Mouse (Mus musculus): ENCODE results near the gene Spag8. TPM values are rescaled to one million over a fixed set of nuclear protein-coding genes. Genes with fewer than 3 reads are reported as not detected.
A peak's percentile ranks its signal among the peaks of the same experiment; 100 is the strongest.

The Spag8 gene
- polyA plus RNA-seq, 1 experiment from 2014 or later: 1.1 TPM

DNA sequence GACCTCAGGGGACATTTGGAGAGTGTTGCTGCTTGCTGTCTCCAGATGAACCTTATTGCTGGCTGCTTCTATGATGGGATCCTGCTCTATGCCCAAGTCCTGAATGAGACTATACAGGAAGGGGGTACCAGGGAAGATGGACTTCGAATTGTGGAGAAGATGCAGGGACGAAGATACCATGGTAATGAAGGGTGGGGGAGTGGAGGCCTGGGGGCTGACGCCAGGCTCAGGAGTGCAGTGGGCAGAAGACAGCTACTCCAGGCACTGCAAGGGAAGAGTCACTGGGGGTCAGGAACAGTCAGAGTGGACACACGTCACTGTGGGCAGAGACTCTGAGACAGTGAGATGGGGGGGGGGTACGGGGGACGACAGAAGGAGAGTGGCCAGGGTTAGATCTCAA, 12.9 kb downstream of the Spag8 start:
- H3K4me2 ChIP-seq: no peak overlapping the region
- H3K36me3 ChIP-seq: peaks cover 41% of the 10 kb centered on the region
- ATAC-seq (ENCODE audit: insufficient number of reproducible peaks, insufficient read depth, low FRiP score, low TSS enrichment, low read depth): peak; percentile 22; the same call in 1 of the 2 replicates
- no peak overlapping the region for H3K27ac ChIP-seq
- peaks cover 12% of the 10 kb centered on the region for H3K4me1 ChIP-seq
- no peak overlapping the region for H3K9ac ChIP-seq
- H3K9me3 ChIP-seq: no peaks in the 10 kb centered on the region
- no peak overlapping the region for H3K4me3 ChIP-seq
- H3K27me3 ChIP-seq: no peaks in the 10 kb centered on the region
- WGBS: 81% methylated on average over 6 of the region's 6 CpGs

DNA sequence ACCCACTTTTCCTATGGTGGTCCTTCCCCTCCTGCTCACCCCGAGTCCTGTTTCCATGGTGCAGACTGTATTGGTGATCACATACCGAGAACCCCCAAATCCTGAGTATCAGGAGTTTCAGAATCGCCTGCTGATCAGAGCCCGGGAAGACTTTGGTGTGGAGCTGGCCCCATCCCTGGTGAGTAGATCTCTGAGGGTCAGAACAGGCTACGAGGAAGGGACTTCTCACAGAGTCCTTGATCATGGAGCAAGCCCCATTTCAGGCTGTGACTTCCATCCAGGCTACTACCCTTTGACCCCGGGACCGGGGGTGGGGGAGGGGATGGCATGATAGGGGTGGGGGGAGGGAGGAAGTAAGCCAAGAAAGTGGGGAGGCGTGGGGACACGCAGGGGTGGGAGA, 13.3 kb downstream of the Spag8 start:
- Histone ChIP-seq H3K4me3 (no peak overlapping the region), H3K9me3 (no peaks in the 10 kb centered on the region), H3K9ac (no peak overlapping the region), H3K36me3 (peaks cover 38% of the 10 kb centered on the region), H3K4me1 (peaks cover 12% of the 10 kb centered on the region), H3K4me2 (no peak overlapping the region), H3K27me3 (no peaks in the 10 kb centered on the region), H3K27ac (no peak overlapping the region)
- 62% methylated on average over 9 of the region's 9 CpGs for WGBS
- ATAC-seq (ENCODE audit: insufficient number of reproducible peaks, insufficient read depth, low FRiP score, low TSS enrichment, low read depth): no peak

DNA sequence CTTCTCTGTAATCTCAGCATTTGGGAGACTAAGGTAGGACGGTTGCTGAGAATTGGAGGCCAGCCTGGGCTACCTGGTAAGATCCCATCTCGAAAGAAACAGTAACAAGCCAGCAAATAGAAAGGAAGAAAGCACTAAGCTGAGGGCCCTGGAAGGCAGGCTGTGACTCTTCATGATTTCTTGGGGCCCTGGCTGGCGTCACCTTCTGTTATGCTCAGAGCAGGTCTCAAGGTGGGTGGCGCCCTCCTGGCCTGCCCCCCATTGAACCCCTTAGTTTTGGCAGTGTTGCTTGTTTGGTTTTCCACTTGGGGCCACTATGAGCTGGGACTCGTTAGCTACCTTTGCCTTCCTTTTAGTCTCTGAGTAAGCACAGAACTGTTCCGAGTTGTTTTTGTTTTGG, 16.6 kb downstream of the Spag8 start:
- Histone ChIP-seq H3K9me3 (no peaks in the 10 kb centered on the region), H3K4me3 (no peak overlapping the region), H3K4me2 (no peak overlapping the region), H3K27ac (no peak overlapping the region), H3K4me1 (peaks cover 38% of the 10 kb centered on the region), H3K9ac (0 out of 2 replicates have a peak overlapping the region, but pooled peaks have one; percentile 17), H3K36me3 (peaks cover 9% of the 10 kb centered on the region; the same call in 1 of the 2 replicates), H3K27me3 (peaks cover 7% of the 10 kb centered on the region; the same call in 1 of the 2 replicates)
- ATAC-seq (ENCODE audit: insufficient number of reproducible peaks, insufficient read depth, low FRiP score, low TSS enrichment, low read depth): no peak
- WGBS: 65% methylated on average over 6 of the region's 6 CpGs

DNA sequence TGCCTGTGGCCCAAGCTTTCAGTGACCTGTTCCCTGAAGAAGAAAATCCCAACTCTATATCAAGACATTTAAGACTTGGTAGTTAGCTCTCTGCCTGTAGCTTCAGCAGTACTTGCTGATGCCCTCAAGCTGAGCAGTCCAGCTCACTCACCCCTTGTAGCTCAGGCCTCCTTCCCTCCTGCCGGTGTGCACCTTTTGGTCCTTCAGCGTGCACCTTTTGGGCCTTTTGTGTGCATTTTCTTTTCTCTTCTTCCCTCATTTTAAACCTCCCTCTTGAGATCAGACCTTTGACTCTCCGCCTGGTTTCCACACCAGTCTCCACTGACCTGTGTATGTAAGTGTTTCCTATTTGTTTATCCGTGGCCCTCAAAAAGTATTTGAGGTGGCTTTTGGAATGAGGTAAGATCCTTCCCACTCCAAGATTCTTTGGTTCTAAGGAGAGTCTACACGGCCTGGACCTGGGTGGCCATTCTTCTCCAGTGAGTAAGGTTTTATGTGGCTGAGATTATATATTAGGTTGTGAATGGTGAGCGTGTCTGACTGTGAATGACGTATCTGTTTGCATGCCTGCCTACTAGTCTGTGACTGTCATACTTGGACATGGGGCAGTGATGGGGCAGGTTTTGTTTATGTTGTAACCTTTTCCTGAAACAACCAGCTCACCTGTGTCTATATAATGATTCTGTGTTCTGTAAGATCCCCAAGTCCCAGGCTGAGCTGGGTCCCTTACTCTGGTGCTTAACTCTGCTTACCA, 18.6 kb downstream of the Spag8 start:
- 88% methylated on average over 7 of the region's 7 CpGs for WGBS
- H3K27me3 ChIP-seq: peaks cover 7% of the 10 kb centered on the region; the same call in 1 of the 2 replicates
- no peaks in the 10 kb centered on the region for H3K36me3 ChIP-seq
- H3K9me3 ChIP-seq: no peaks in the 10 kb centered on the region
- H3K4me3 ChIP-seq: no peak overlapping the region
- no peak overlapping the region for H3K27ac ChIP-seq
- no peak for ATAC-seq (ENCODE audit: insufficient number of reproducible peaks, insufficient read depth, low FRiP score, low TSS enrichment, low read depth)
- no peak overlapping the region for H3K9ac ChIP-seq
- H3K4me2 ChIP-seq: no peak overlapping the region
- H3K4me1 ChIP-seq: peaks cover 52% of the 10 kb centered on the region

DNA sequence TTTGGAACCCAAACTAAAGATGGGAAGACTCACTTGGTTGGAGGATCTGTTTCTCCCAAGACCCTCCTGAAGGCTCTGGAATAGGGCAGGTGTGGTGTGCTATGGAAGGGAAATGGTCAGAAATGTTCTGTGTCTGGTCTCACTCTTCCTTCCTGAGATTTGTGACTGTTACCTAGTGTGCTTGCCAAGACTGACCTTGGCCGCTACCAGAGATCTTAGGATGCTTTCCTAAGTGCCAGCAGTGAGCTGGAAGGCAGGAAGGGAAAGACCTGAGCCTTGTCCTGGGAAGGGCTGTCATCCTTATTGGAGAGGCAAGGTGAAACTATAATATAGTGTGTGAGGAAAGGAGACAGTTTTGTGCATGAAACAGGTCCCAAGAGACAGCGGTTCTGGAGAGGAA, 19.7 kb downstream of the Spag8 start:
- Histone ChIP-seq H3K9ac (0 out of 2 replicates have a peak overlapping the region, but pooled peaks have one; percentile 96), H3K36me3 (no peaks in the 10 kb centered on the region), H3K27ac (no peak overlapping the region), H3K9me3 (no peaks in the 10 kb centered on the region), H3K4me3 (0 out of 2 replicates have a peak overlapping the region, but pooled peaks have one; percentile 3), H3K4me1 (peaks cover 49% of the 10 kb centered on the region), H3K27me3 (peaks cover 7% of the 10 kb centered on the region; the same call in 1 of the 2 replicates), H3K4me2 (peak overlapping the region; percentile 83)
- WGBS: 96% methylated on average over 2 of the region's 2 CpGs
- no peak for ATAC-seq (ENCODE audit: insufficient number of reproducible peaks, insufficient read depth, low FRiP score, low TSS enrichment, low read depth)

DNA sequence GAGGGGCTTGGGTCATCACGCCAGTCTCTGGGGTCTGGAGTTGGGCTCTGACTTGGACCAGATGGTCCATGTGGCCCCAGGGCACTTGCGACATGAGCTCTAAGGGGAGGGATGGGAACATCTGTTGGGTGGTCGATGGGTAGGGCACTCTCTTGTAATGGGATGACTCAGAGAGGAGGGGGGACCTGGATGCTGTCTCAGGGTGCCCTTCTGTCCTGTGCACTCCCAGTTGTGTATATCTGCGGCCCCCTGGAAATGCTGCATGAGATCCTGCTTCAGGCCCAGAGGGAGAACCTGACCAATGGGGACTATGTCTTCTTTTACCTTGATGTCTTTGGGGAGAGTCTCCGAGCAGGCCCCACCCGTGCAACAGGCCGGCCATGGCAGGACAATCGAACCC, 20.1 kb downstream of the Spag8 start:
- no peaks in the 10 kb centered on the region for H3K36me3 ChIP-seq
- H3K4me2 ChIP-seq: peak overlapping the region; percentile 83
- H3K27me3 ChIP-seq: peaks cover 7% of the 10 kb centered on the region; the same call in 1 of the 2 replicates
- H3K9me3 ChIP-seq: no peaks in the 10 kb centered on the region
- ATAC-seq (ENCODE audit: insufficient number of reproducible peaks, insufficient read depth, low FRiP score, low TSS enrichment, low read depth): 0 out of 2 replicates have a peak, but pooled peaks have one; percentile 17
- H3K27ac ChIP-seq: no peak overlapping the region
- H3K4me3 ChIP-seq: 0 out of 2 replicates have a peak overlapping the region, but pooled peaks have one; percentile 73
- WGBS: 66% methylated on average over 8 of the region's 8 CpGs
- peaks cover 48% of the 10 kb centered on the region for H3K4me1 ChIP-seq
- H3K9ac ChIP-seq: 0 out of 2 replicates have a peak overlapping the region, but pooled peaks have one; percentile 96

DNA sequence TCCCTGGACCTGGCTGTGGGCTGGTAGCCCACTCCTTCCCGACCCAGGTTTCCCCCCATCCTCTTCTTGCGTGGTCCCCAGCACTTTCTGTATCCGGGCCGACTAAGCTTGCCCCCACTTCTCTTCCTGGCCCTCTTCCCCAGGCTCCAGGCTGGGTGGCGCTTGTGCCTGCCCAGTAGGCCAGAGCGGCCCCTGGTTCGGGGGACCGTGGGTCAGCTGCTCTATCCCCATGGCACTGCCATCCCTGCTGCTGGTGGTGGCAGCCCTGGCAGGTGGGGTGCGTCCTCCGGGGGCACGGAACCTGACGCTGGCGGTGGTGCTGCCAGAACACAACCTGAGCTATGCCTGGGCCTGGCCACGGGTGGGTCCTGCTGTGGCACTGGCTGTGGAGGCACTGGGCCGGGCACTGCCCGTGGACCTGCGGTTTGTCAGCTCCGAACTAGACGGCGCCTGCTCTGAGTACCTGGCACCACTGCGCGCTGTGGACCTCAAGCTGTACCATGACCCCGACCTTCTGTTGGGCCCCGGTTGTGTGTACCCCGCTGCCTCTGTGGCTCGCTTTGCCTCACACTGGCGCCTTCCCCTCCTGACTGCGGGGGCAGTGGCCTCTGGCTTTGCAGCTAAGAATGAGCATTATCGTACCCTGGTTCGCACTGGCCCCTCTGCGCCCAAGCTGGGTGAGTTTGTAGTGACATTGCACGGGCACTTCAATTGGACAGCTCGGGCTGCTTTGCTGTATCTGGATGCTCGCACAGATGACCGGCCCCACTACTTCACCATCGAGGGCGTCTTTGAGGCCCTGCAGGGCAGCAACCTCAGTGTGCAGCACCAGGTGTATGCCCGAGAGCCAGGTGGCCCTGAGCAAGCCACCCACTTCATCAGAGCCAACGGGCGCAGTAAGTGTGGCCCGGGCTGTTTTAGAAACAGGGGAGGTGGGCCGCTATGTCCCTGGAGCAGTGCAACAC, 21.2 kb downstream of the Spag8 start:
- peak overlapping the region; percentile 73 for H3K4me3 ChIP-seq
- 43% methylated on average over 42 of the region's 42 CpGs for WGBS
- H3K36me3 ChIP-seq: no peaks in the 10 kb centered on the region
- H3K4me2 ChIP-seq: peak overlapping the region; percentile 83
- H3K4me1 ChIP-seq: peaks cover 48% of the 10 kb centered on the region
- ATAC-seq (ENCODE audit: insufficient number of reproducible peaks, insufficient read depth, low FRiP score, low TSS enrichment, low read depth): no peak
- H3K27me3 ChIP-seq: peaks cover 7% of the 10 kb centered on the region; the same call in 1 of the 2 replicates
- peak overlapping the region; percentile 96 for H3K9ac ChIP-seq
- H3K9me3 ChIP-seq: no peaks in the 10 kb centered on the region
- peak overlapping the region; percentile 87 for H3K27ac ChIP-seq

DNA sequence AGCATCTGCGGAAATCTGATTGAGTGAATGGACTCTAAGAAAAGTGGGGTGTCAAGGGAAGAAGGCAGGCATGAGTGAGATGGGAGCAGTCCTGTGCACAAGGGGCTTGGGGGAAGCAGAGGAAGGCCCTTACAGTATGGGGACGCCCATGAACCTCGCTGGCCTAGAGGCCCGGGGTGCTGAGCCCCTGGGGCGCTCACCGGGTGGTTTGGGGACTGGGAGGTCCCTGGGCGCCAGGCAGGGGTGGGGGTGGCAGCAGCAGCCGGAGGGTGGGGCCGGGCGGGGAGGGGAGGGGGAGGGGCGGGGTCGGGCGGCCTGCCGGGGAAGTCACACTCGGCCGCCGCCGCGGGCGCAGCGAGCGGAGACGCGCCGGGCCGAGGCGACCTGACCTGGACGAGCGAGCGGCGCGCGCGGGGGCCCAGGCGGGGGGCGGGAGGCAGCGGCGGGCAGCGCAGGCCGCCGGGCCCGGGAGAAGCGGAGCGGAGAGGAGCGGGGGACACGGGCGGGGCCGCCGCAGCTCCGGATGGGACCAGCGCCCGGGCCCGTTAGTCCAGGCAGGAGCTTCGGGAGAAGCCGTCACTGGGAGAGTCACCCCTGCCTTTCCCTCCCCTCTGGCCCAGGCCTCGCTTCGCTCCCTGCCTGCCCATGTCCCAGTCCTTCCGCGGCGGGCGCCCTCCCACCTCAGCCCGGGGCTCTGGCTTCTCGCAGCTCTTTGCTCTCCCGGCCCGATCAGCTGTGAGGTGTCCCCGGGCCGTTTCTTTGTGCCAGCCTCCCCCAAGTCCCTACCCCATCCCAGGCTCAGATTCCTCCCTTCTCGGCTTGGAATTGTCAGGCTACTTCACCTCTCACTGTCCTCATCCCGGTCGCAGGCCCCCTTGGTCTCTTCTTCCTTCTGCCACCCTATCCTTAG, 22.1 kb downstream of the Spag8 start, which contains the start of gene Npr2:
Gene Npr2 (plus strand): TSS at position 890 of the 910 bp plus-strand sequence.
- peak within 1 kb of the TSS; percentile 96 for H3K9ac ChIP-seq
- peaks cover 7% of the 10 kb centered on the region; the same call in 1 of the 2 replicates for H3K27me3 ChIP-seq
- peaks cover 48% of the 10 kb centered on the region for H3K4me1 ChIP-seq
- H3K9me3 ChIP-seq: peaks cover 4% of the 10 kb centered on the region; the same call in 1 of the 2 replicates
- peak within 1 kb of the TSS; percentile 73 for H3K4me3 ChIP-seq
- ATAC-seq (ENCODE audit: insufficient number of reproducible peaks, insufficient read depth, low FRiP score, low TSS enrichment, low read depth): peak; percentile 57; the same call in 1 of the 2 replicates
- H3K27ac ChIP-seq: peak within 1 kb of the TSS; percentile 87
- peak within 1 kb of the TSS; percentile 83 for H3K4me2 ChIP-seq
- H3K36me3 ChIP-seq: no peaks in the 10 kb centered on the region
- under 1% methylated on average over 35 of the region's 70 CpGs for WGBS

DNA sequence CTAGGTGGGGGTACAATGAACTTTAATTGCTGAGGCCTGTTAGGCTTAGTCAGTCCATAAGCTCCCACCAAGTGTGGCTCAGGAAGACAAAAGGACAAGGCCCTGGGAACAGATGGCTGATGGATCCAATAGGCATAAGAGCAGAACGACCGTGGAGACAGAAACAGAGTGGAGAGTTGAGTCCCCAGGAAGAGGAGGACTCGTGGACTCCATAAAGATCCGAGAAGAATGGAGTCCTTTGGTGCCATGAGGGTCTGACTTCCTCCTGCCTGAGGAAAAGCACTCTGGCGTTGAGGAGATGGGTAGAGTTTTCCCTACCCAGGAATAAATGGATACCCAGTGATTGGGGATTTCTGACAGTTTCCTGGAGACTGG, 22.7 kb downstream of the Spag8 start:
- Histone ChIP-seq H3K4me2 (peak overlapping the region; percentile 83), H3K9ac (peak overlapping the region; percentile 96; the same call in 1 of the 2 replicates), H3K9me3 (peaks cover 8% of the 10 kb centered on the region; the same call in 1 of the 2 replicates), H3K27me3 (peaks cover 7% of the 10 kb centered on the region; the same call in 1 of the 2 replicates), H3K27ac (peak overlapping the region; percentile 87), H3K4me3 (peak overlapping the region; percentile 73), H3K4me1 (peaks cover 41% of the 10 kb centered on the region), H3K36me3 (no peaks in the 10 kb centered on the region)
- WGBS: 22% methylated on average over 5 of the region's 5 CpGs
- ATAC-seq (ENCODE audit: insufficient number of reproducible peaks, insufficient read depth, low FRiP score, low TSS enrichment, low read depth): no peak

DNA sequence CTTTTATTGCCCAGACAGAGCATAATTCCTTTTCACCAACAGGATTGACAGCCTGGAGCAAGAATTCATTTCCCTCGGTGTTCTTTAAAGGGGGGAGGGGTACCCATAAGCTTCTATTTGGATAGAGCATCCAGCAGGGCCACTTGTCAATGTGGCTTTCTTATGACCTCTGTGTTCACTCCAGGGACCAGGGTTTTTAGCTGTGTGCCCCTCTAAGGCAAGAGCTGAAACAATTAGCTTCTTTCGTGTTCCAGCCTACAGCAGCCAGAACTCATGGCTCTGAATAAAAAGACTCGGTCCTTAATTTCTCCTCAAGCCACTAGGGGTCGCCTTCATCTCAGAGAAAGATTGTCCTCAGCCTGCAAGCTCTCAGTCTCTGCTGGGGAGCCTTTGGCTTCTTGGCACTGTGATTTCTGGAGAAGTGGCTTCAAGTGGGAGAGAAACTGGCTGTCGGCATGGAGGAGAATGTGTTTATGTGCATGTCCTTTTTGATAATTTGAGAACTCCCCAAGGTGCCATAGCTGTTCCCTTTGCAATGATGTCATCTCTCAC, 23.3 kb downstream of the Spag8 start:
- H3K36me3 ChIP-seq: no peaks in the 10 kb centered on the region; the same call in 1 of the 2 replicates
- peak overlapping the region; percentile 87; the same call in 1 of the 2 replicates for H3K27ac ChIP-seq
- ATAC-seq (ENCODE audit: insufficient number of reproducible peaks, insufficient read depth, low FRiP score, low TSS enrichment, low read depth): peak; percentile 41; the same call in 1 of the 2 replicates
- H3K4me1 ChIP-seq: peaks cover 40% of the 10 kb centered on the region
- H3K27me3 ChIP-seq: peaks cover 7% of the 10 kb centered on the region; the same call in 1 of the 2 replicates
- H3K4me3 ChIP-seq: no peak overlapping the region
- H3K4me2 ChIP-seq: peak overlapping the region; percentile 33
- WGBS: 3% methylated on average over 5 of the region's 5 CpGs
- peak overlapping the region; percentile 28; the same call in 1 of the 2 replicates for H3K9ac ChIP-seq
- peaks cover 14% of the 10 kb centered on the region for H3K9me3 ChIP-seq
